Mouse (Mus musculus) thymus, adult 2 months (tissue): Measurements from ENCODE around the gene Cd209d.

Experiments
- CTCF ChIP-seq: fragments of 200-500 bp; IDR thresholded peaks from 2 replicates; pipeline ENCODE4 v1.5.1; 2012; ENCODE audit warnings: mild to moderate bottlenecking, control low read depth, low read length, moderate library complexity, borderline replicate concordance; ENCODE audit not compliant: control insufficient read depth, poor library complexity, insufficient read depth; ENCODE audit errors: extremely low read depth
- POLR2A ChIP-seq: fragments of 200-500 bp; IDR thresholded peaks from 2 replicates; pipeline ENCODE4 v1.6.1; 2012; ENCODE audit warnings: mild to moderate bottlenecking, low read length, control low read depth, moderate library complexity; ENCODE audit not compliant: control insufficient read depth, poor library complexity, insufficient read depth; ENCODE audit errors: extremely low read depth

- no peak for TF ChIP-seq CTCF
- no peak for TF ChIP-seq POLR2A
Measured at GRCm38 (mm10) chr8:3926744-3927143, 48.4 kb upstream of the Cd209d start, which contains the start of gene Cd209b.
